Mouse (Mus musculus) midbrain, embryonic 13.5 days (tissue): ENCODE results near the gene Sspo. TPM values are rescaled to one million over a fixed set of nuclear protein-coding genes. Genes with fewer than 3 reads are reported as not detected.

Experiments
- ATAC-seq: fragments of 200-750 bp; cut with Nextera tagmentation; 2 replicates; pipeline ENCODE4 v1.8.0; 2017; ENCODE audit warnings: mild to moderate bottlenecking, moderate TSS enrichment, moderate library complexity
- H3K27ac ChIP-seq: fragments of 300-500 bp; sonication (generic); 2 replicates; pipeline ENCODE4 v1.5.1; 2015; ENCODE audit warnings: inconsistent platforms, mild to moderate bottlenecking, moderate library complexity
- H3K27me3 ChIP-seq: fragments of 300-500 bp; sonication (generic); 2 replicates; pipeline ENCODE4 v1.6.1; 2015; ENCODE audit warnings: mild to moderate bottlenecking, inconsistent platforms
- H3K36me3 ChIP-seq: fragments of 300-500 bp; sonication (generic); 2 replicates; pipeline ENCODE4 v1.6.1; 2015; ENCODE audit warnings: mild to moderate bottlenecking, inconsistent platforms
- H3K4me1 ChIP-seq: fragments of 300-500 bp; sonication (generic); replicated peaks from 2 replicates; pipeline ENCODE4 v1.6.1; 2015; ENCODE audit warnings: inconsistent platforms
- H3K4me2 ChIP-seq: fragments of 300-500 bp; sonication (generic); replicated peaks from 2 replicates; pipeline ENCODE4 v1.6.1; 2015; ENCODE audit warnings: moderate library complexity, mild to moderate bottlenecking, inconsistent platforms
- H3K4me3 ChIP-seq: fragments of 300-500 bp; sonication (generic); replicated peaks from 2 replicates; pipeline ENCODE4 v1.5.1; 2015; ENCODE audit warnings: mild to moderate bottlenecking, inconsistent platforms
- H3K9ac ChIP-seq: fragments of 300-500 bp; sonication (generic); replicated peaks from 2 replicates; pipeline ENCODE4 v1.6.1; 2015; ENCODE audit warnings: mild to moderate bottlenecking, inconsistent platforms
- H3K9me3 ChIP-seq: fragments of 300-500 bp; sonication (generic); 2 replicates; pipeline ENCODE4 v1.6.1; 2016; ENCODE audit warnings: mild to moderate bottlenecking, inconsistent platforms
- WGBS: fragments of 180-500 bp; shearing (Covaris S2); methylation state at CpG from one replicate; pipeline ENCODE4 v1.1.7; 2015; 5-methylcytosine and 5-hydroxymethylcytosine counted together
- polyA plus RNA-seq: library from polyadenylated mRNA; unstranded; fragments of >200 nt; fragmentation: Nextera tagmentation; extraction: Ambion mirVana; gene quantifications from 2 replicates; pipeline ENCODE4 v1.2.1, GENCODE M21; 2015

Gene Sspo
- polyA plus RNA-seq: 0.18 and 0.22 TPM in 2 replicates

DNA sequence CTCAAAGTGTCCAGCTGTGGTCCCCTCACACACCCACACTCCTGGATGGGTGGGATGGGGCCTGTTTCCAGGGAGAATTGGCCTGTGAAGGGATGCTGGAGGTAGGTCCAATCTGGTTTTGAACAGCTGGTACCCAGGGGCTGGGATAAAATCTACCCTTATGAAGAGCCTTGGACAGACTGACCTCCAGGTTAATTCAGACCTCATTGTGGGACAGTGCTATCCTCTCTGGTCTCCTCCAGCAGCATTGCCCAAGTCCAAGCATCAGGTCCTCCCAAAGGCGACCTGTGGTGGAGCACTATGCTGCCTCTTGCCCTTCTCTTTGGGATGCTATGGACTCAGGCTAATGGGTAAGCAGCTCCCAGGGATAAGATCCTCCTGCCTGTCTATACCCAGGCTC is at the start of gene Sspo:
TSS of gene Sspo (plus strand) at position 301 of the 400 bp plus-strand sequence.
- Histone ChIP-seq H3K9me3 (no peaks in the 10 kb centered on the region), H3K4me3 (no peak within 1 kb of the TSS), H3K36me3 (no peaks in the 10 kb centered on the region), H3K27ac (no peak within 1 kb of the TSS), H3K27me3 (no peaks in the 10 kb centered on the region), H3K4me1 (peaks cover 19% of the 10 kb centered on the region), H3K4me2 (no peak within 1 kb of the TSS), H3K9ac (no peak within 1 kb of the TSS)
- no peak for ATAC-seq
- 92% methylated on average over 1 of the region's 1 CpGs for WGBS

- WGBS: 95% methylated on average over 5 of the region's 5 CpGs
- peaks cover 37% of the 10 kb centered on the region for H3K4me1 ChIP-seq
- no peak for ATAC-seq
- peaks cover 19% of the 10 kb centered on the region for H3K36me3 ChIP-seq
- no peak overlapping the region for H3K4me3 ChIP-seq
- no peaks in the 10 kb centered on the region for H3K27me3 ChIP-seq
- no peak overlapping the region for H3K4me2 ChIP-seq
- no peak overlapping the region for H3K9ac ChIP-seq
- H3K27ac ChIP-seq: no peak overlapping the region
- no peaks in the 10 kb centered on the region for H3K9me3 ChIP-seq
Measured at GRCm38 (mm10) chr6:48399906-48400305, 48.1 kb upstream of the Sspo start.

DNA sequence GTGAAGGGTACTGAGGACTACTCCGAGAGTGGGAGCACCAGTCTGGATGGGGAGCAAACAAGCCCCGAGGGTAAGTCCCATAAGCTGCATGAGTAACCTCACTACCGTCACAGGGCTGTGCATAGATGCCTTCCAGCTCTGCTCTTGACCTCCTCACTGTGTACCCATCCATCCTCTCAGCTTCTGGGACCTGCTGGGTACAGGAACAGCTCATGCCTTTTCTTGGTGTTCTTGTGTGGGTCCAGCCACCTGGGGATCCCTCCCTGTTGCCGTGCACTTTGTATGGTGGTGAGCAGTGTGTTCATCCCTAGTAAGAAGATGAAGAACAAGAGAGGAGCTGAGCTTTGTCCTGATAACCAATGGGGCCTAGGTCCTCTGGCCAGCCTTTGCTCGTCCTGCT is 44.0 kb upstream of the Sspo start:
- no peak overlapping the region for H3K27ac ChIP-seq
- H3K9me3 ChIP-seq: no peaks in the 10 kb centered on the region
- ATAC-seq: no peak
- no peak overlapping the region for H3K4me2 ChIP-seq
- WGBS: 94% methylated on average over 5 of the region's 5 CpGs
- H3K4me3 ChIP-seq: no peak overlapping the region
- H3K27me3 ChIP-seq: no peaks in the 10 kb centered on the region
- H3K4me1 ChIP-seq: peaks cover 7% of the 10 kb centered on the region; the same call in 1 of the 2 replicates
- H3K9ac ChIP-seq: no peak overlapping the region
- peaks cover 60% of the 10 kb centered on the region for H3K36me3 ChIP-seq

GRCm38 (mm10) chr6:48409726-48410343 is 38.2 kb upstream of the Sspo start:
- Histone ChIP-seq H3K4me2 (no peak overlapping the region), H3K9me3 (no peaks in the 10 kb centered on the region), H3K27me3 (no peaks in the 10 kb centered on the region), H3K4me3 (no peak overlapping the region), H3K4me1 (no peaks in the 10 kb centered on the region), H3K36me3 (peaks cover 99% of the 10 kb centered on the region), H3K27ac (no peak overlapping the region), H3K9ac (no peak overlapping the region)
- ATAC-seq: no peak
- 93% methylated on average over 4 of the region's 4 CpGs for WGBS

DNA sequence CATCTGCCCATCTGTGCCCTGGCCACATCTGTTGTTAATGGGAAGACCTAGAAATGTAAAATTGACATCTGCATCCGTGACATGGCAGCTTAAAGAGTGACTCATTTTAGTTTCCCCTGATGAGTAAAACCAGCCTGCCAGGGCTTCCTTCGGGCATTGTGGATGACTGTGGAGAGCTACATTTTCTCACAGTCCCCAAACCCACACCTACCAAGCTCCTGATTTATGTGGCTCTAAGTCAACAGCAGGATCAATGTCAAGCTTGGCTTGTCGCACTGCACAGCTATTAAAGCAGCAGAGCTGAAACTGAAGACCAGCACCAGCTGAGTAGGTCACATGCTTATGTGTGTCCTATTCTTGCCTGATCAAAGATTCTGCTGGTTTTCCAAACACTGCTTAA is 37.5 kb upstream of the Sspo start:
- whole genome bisulfite sequencing: 78% methylated on average over 3 of the region's 3 CpGs
- Histone ChIP-seq H3K9ac (no peak overlapping the region), H3K4me1 (no peaks in the 10 kb centered on the region), H3K4me2 (no peak overlapping the region), H3K27ac (no peak overlapping the region), H3K9me3 (no peaks in the 10 kb centered on the region), H3K27me3 (no peaks in the 10 kb centered on the region), H3K36me3 (peaks cover 99% of the 10 kb centered on the region), H3K4me3 (no peak overlapping the region)
- ATAC-seq: no peak

DNA sequence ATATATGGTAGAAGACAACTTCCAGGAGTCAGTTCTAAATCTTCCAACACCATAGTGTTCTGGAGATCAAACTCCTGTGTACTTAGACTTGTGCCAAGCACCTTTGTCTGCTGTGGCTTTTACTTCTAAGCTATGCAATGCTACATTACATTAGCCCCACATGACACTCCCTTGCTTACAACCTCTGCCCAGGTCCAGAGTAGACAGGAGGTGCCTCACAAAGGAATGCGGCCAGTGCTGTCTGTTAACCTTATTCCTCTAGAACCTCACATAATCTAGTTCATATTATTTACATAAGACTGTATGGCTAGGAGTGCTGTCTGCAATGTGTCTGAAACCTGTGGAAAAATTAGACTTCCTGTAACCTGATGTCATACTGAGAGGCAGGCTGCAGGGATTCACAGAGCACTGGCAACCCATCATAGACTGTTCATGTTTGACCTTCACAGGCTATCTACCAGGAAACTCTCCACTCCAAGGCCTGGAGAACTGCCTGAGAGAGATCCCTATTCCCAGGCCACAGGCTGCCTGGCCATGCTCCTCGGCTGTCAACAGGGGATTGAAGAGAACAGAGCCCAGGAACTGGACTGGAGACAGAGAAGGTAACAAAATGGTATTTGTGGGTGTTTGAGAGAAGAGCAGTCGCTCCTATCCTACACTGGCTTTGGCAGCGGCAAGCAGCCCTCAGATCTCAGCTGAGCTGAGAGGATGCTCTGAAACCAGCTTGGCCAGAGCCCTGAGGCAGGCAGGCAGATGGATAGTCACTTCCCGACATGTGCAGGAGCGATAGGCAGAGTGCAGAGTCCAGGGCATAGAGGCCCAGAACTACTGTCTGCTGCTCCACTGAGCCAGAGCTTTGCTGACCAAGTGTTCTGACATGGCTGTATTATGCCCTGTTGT is 36.6 kb upstream of the Sspo start:
- H3K36me3 ChIP-seq: peaks cover 99% of the 10 kb centered on the region
- H3K4me1 ChIP-seq: no peaks in the 10 kb centered on the region
- ATAC-seq: no peak
- H3K27ac ChIP-seq: no peak overlapping the region
- H3K9ac ChIP-seq: no peak overlapping the region
- no peak overlapping the region for H3K4me3 ChIP-seq
- H3K4me2 ChIP-seq: no peak overlapping the region
- H3K9me3 ChIP-seq: no peaks in the 10 kb centered on the region
- H3K27me3 ChIP-seq: no peaks in the 10 kb centered on the region
- WGBS: 95% methylated on average over 6 of the region's 6 CpGs

GRCm38 (mm10) chr6:48412147-48412546 is 35.9 kb upstream of the Sspo start:
- Histone ChIP-seq H3K4me2 (no peak overlapping the region), H3K27ac (no peak overlapping the region), H3K27me3 (no peaks in the 10 kb centered on the region), H3K4me1 (no peaks in the 10 kb centered on the region), H3K36me3 (peaks cover 99% of the 10 kb centered on the region), H3K9me3 (no peaks in the 10 kb centered on the region), H3K9ac (no peak overlapping the region), H3K4me3 (no peak overlapping the region)
- WGBS: 93% methylated on average over 4 of the region's 4 CpGs
- ATAC-seq: no peak

GRCm38 (mm10) chr6:48412662-48413061 is 35.4 kb upstream of the Sspo start:
- peaks cover 99% of the 10 kb centered on the region for H3K36me3 ChIP-seq
- H3K9ac ChIP-seq: no peak overlapping the region
- WGBS: 93% methylated on average over 3 of the region's 3 CpGs
- no peak overlapping the region for H3K27ac ChIP-seq
- H3K9me3 ChIP-seq: no peaks in the 10 kb centered on the region
- no peak overlapping the region for H3K4me3 ChIP-seq
- ATAC-seq: no peak
- H3K4me2 ChIP-seq: no peak overlapping the region
- H3K27me3 ChIP-seq: no peaks in the 10 kb centered on the region
- H3K4me1 ChIP-seq: no peaks in the 10 kb centered on the region

- no peak overlapping the region for H3K9ac ChIP-seq
- no peaks in the 10 kb centered on the region for H3K4me1 ChIP-seq
- no peak overlapping the region for H3K4me2 ChIP-seq
- peaks cover 97% of the 10 kb centered on the region for H3K36me3 ChIP-seq
- H3K4me3 ChIP-seq: no peak overlapping the region
- ATAC-seq: no peak
- no peaks in the 10 kb centered on the region for H3K9me3 ChIP-seq
- H3K27ac ChIP-seq: no peak overlapping the region
- WGBS: 92% methylated on average over 10 of the region's 10 CpGs
- H3K27me3 ChIP-seq: no peaks in the 10 kb centered on the region
Measured at GRCm38 (mm10) chr6:48413081-48413480, 34.9 kb upstream of the Sspo start.

DNA sequence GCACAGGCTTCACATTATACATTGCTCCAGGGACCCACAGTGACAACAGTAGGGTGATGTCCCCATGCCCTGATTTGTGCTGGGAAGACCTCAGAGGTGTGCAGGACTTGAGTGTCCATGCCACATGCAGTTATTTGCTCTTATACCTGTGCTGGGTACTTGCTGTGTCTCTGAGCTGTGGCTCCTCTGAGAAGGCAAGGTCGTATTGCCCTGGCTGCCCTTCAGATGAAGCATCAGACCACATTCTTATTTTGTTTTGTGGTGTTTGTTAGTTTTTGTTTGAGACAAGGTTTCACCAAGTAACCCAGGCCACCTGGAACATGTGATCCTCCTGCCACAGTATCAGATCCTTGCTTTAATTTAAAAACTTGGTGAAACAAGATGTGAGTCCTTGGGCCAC is 33.1 kb upstream of the Sspo start:
- WGBS: 87% methylated on average over 1 of the region's 1 CpGs
- no peak overlapping the region for H3K4me3 ChIP-seq
- peaks cover 90% of the 10 kb centered on the region for H3K36me3 ChIP-seq

DNA sequence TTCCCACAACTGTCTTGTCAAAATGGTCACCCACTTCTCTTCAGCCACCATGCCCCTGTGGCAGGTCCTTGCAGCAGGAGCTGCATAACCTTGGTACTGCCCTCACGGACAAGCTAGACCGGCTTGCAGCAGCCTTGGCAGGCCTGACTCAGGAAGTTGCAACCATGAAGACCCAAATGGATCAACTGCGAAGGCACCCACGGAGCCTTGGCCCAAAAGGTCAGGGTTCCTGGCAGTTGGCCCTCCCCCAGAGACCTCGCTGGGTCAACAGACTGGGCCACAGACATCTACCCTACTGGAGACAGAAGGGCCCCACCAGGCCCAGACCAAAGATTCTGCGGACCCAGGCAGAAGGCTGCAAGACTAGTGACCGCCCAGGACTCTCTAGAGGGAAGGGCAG is 32.4 kb upstream of the Sspo start:
- H3K4me2 ChIP-seq: no peak overlapping the region
- H3K27me3 ChIP-seq: no peaks in the 10 kb centered on the region
- no peak for ATAC-seq
- H3K9ac ChIP-seq: no peak overlapping the region
- WGBS: 94% methylated on average over 7 of the region's 7 CpGs
- H3K9me3 ChIP-seq: no peaks in the 10 kb centered on the region
- peaks cover 82% of the 10 kb centered on the region for H3K36me3 ChIP-seq
- H3K27ac ChIP-seq: no peak overlapping the region
- no peak overlapping the region for H3K4me3 ChIP-seq
- H3K4me1 ChIP-seq: peaks cover 5% of the 10 kb centered on the region

More for the DNA sequence above, 33.1 kb upstream of the Sspo start:
- no peaks in the 10 kb centered on the region for H3K4me1 ChIP-seq
- no peaks in the 10 kb centered on the region for H3K27me3 ChIP-seq
- H3K9me3 ChIP-seq: no peaks in the 10 kb centered on the region
- no peak overlapping the region for H3K4me2 ChIP-seq
- ATAC-seq: no peak
- no peak overlapping the region for H3K27ac ChIP-seq
- no peak overlapping the region for H3K9ac ChIP-seq

GRCm38 (mm10) chr6:48416486-48416885 is 31.5 kb upstream of the Sspo start:
- Histone ChIP-seq H3K27ac (no peak overlapping the region), H3K27me3 (no peaks in the 10 kb centered on the region), H3K9ac (no peak overlapping the region), H3K36me3 (peaks cover 74% of the 10 kb centered on the region), H3K4me3 (no peak overlapping the region), H3K4me1 (peaks cover 11% of the 10 kb centered on the region), H3K9me3 (no peaks in the 10 kb centered on the region), H3K4me2 (no peak overlapping the region)
- WGBS: 91% methylated on average over 2 of the region's 2 CpGs
- ATAC-seq: no peak
